Mouse (Mus musculus) common myeloid progenitor, adult 5-6 weeks (primary cell): ENCODE data around the gene Gria3. TPM values are rescaled to one million over a fixed set of nuclear protein-coding genes. Genes with fewer than 3 reads are reported as not detected.

Source experiments
- ATAC-seq: replicated peaks from 2 replicates; pipeline ENCODE4 v1.8.0; 2016; ENCODE audit warnings: low read depth, mild to moderate bottlenecking, moderate TSS enrichment, inconsistent platforms; ENCODE audit not compliant: poor library complexity, severe bottlenecking
- total RNA-seq: library from RNA; stranded (forward); fragments of 200-1000, 187-1606 nt; gene quantifications from 2 replicates; pipeline ENCODE4 v1.2.3, GENCODE M21; 2017

Gene Gria3
- total RNA-seq, 1 experiment from 2014 or later, result 52.3 TPM

DNA sequence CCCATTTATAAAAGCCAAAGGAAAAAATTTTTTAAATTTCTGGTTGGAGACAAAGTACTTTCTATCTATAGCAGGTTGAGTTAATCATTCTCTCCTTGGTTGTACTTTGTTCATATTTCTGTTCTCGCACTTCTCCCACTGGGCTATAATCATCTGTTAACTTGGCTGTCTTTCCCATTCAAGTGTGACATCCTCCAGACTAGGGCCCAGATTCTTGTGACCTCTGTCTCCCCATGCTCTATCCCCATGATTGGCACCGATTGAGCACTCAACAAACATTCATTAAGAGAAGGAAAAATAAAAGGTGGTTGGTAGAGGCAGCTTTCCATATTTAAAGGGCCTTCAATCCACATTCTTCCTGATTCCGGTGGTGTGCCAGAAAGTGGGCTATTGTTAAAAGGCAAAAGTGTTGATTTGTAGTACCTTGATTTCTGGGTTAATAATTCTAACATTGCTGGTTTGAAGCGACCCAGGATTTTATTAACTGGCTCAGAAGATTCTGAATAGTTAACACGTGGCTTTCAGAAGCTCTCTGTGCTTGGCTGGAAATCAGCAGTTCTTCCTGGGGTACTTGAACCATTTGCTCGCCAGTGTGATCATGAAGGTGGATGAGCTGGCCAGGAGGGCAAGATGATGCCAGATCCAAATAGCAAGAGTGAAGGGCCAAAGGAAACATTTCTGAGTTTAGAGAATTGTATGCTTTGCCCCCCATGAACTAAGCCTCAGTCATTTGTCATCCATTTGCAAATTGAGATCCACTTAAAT lies 161.8 kb downstream of the Gria3 start:
- ATAC-seq, result no peak

DNA sequence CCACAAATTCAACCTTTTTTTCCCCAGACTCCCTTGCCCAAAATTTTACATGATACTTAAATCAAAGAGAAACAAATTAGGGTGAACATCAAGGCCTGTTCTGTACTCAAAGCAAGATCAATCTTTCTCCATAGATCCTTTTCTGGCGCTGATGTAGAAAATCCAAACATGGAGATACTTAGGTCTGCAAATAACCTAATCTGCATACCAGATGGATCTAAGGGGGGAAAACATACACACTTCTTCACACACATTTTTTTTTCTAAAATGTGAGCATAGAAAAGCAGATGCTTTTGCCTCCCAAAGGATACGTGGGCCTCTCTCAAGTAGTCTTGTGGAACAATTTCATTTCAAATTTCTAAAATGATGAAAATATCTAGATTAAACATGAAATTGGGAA lies 164.2 kb downstream of the Gria3 start:
- ATAC-seq, result no peak

DNA sequence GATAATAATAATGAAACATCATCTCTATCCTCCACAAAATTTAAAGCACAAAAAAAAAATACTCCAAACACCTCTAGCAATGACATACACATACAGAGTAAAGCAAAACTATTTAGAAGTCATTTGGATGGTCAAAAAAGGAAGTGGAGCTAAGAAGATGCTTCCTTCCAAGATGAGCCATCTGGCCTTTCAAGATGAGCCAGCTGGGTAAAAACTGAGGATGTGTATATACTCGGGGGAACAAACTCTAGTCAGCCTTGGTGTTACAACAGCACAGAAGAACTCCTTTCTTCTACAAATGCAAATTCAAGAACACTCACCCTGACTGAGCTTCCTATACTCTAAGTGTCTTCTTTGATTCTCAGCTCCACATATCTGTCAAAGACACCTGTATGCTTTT lies 172.4 kb downstream of the Gria3 start:
- no peak for ATAC-seq

DNA sequence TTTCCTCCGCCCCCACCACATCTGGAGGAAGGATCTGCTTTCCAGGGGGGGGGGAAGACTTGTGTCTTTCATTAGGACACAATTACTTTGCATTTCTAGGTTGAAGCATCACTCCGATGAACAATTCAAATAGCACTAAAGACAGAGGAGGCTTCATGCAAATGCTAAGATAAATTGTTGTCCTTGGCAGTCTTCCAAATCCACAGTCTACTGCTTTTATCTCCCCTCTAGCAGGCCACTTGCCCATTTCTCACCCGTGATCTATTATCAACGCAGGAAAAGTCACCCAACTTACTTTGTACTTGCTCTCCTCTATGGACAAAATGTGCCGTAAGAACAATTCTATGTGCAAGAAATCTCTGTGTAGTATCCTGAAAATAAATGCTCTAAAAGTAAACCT lies 178.1 kb downstream of the Gria3 start:
- ATAC-seq, result peak; percentile 63; the same call in 1 of the 2 replicates

DNA sequence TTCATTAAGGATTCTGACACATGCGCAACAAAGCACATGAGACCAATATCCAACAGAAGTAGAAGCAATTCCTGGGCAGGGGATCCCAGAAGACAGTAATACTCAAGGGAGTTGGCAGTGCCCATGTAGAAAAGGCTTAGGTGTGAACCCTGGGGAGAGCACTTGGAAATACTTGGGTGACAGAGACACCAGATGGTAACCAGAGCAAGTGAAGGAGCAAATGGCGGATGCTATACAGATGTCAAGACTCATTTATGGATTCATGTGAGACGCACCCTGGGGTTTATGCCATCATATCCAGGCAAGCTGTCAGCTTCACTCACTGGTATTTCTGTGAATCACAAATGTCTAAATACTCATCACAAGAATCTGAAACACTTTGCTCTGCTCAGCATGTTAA lies 187.0 kb downstream of the Gria3 start:
- ATAC-seq, result no peak

GRCm38 (mm10) chrX:41607181-41607580 lies 206.5 kb downstream of the Gria3 start:
- ATAC-seq, result no peak

DNA sequence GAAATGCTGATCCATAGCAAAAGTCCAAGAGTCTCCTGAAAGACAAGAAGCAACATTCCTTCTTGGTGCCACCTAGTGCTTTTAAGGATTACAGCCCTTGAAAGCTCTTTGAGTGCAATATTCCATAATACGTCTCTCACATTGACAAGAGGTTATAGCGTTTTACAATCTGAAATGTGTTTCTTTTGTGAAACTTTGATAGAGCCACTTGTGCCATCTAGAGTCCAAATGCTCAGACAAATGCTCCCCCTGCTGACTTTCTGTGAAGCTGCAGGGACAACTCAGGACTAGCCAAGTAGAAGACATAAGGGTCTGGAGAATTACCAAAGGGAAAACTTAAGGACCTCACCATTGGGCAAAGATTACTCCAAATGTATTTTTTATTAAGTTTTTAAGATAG lies 214.3 kb downstream of the Gria3 start:
- ATAC-seq, result peak; percentile 71

DNA sequence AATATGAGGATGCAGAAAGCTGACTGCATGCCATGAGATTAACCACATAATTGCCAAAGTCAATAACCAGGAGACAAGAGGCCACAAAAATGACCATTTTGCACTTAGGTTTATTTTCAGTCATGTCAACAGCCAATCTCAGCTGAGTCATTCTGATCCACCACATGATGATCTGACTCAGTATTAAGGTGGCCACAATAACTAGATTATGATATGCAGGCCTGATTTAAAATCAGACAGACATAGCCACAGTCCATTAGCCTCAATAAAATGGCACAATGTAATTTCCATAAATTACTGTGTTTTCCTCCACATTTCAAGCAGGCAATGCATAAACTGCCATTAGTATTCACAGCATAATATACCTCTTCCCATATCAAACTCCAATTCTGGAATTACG lies 216.3 kb downstream of the Gria3 start:
- no peak for ATAC-seq

DNA sequence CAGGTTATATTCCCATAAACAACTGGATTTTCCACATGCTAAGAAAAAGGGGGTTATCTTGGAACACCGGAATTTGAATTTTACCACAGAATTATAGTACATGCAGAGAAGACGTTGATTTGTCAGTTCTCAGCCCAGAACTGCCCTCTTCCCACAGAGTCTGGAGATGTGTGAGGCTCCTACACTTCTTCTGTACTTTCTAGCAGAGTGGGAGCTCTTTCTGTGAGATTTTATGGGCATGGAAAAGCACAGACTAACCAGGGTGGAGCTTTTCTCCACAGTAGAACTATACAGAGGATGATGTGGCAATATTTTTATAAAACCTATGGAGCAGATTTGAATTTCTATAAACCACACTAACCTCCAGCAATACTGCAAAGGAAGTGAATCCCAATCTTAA lies 217.7 kb downstream of the Gria3 start:
- no peak for ATAC-seq

DNA sequence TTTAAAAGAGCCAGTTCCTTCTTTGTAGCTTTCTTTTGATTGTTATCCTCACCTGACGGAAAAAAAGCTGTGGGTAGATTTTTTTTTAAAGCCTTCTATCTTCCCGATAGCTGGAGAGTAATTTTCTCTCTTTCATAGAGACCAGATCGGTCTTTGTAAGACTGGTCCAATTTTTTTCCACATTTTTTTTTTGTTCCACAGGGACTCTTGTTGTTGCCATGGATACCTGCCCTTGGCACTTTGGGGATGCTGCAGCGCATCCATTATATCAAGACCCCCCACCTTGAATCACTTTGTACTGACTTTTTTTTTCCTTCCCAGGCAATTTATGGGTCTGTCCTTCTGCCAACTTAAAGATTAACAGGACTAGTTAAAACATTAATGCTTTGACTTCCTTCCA lies 232.9 kb downstream of the Gria3 start:
- no peak for ATAC-seq

GRCm38 (mm10) chrX:41644954-41645353 lies 244.3 kb downstream of the Gria3 start:
- 0 out of 2 replicates have a peak, but pooled peaks have one; percentile 22 for ATAC-seq

GRCm38 (mm10) chrX:41657791-41658190 lies 257.1 kb downstream of the Gria3 start:
- no peak for ATAC-seq

GRCm38 (mm10) chrX:41688869-41689268 lies 288.2 kb downstream of the Gria3 start:
- no peak for ATAC-seq

DNA sequence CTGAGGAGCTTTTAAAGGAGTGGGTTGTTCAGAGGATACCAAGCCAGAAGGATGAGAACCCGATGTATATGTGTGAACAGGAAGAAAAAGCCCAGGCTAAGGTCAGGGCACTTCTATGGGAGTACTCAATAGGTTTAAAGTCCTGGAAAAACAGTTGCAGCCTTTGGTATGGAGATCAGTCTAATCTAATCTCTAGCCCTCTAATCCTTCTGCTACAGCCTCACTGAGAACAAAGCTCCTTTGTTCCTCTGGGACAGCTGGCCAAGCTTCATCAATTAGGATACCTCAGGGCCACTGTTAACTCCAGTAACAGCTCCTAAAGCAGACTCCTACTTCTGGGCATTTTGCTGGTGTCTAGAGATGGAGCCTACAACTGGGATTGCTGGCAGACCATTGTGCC lies 291.4 kb downstream of the Gria3 start:
- ATAC-seq, result no peak
